Mouse (Mus musculus) neural tube, embryonic 15.5 days (tissue): Measurements from ENCODE around the gene Tm7sf3. TPM values are rescaled to one million over a fixed set of nuclear protein-coding genes. Genes with fewer than 3 reads are reported as not detected.

Experiments
- polyA plus RNA-seq: library from polyadenylated mRNA; unstranded; fragments of >200 nt; fragmentation: Nextera tagmentation; extraction: Ambion mirVana; gene quantifications from 2 replicates; pipeline ENCODE4 v1.2.1, GENCODE M21; 2015

Gene Tm7sf3
- polyA plus RNA-seq, 1 experiment from 2014 or later, result 29.3 TPM

Other genes with a start within 250 kb of the Tm7sf3 start
- gene Itpr2, start 140.6 kb downstream of the Tm7sf3 start, polyA plus RNA-seq, result 9.0 and 13.2 TPM in 2 replicates
- gene Fgfr1op2, start 65.6 kb downstream of the Tm7sf3 start, polyA plus RNA-seq, result 39.8 and 57.3 TPM in 2 replicates
- 40.5 and 51.7 TPM in 2 replicates for gene Ints13, start 65.0 kb downstream of the Tm7sf3 start, polyA plus RNA-seq
- 124 and 135 TPM in 2 replicates for gene Med21, start 277 bp downstream of the Tm7sf3 start, polyA plus RNA-seq
- 12.1 and 13.2 TPM in 2 replicates for gene Stk38l, start 82.2 kb upstream of the Tm7sf3 start, polyA plus RNA-seq
- 4.1 and 4.5 TPM in 2 replicates for gene Arntl2, start 153.2 kb upstream of the Tm7sf3 start, polyA plus RNA-seq
- gene Smco2, start 207.3 kb upstream of the Tm7sf3 start, polyA plus RNA-seq, result not detected in 2 replicates
- 12.8 and 15.8 TPM in 2 replicates for gene Ppfibp1, start 245.7 kb upstream of the Tm7sf3 start, polyA plus RNA-seq